Comparison of ENCODE assay signal across 8 mouse cellular contexts in genomic region chr9:64016648-64017400, GRCm38 (mm10). TPM values are rescaled to one million over a fixed set of nuclear protein-coding genes. Genes with fewer than 3 reads are reported as not detected.
DNase-seq lines count a peak whose midpoint lies in the region; ATAC-seq lines count a peak whose summit lies in the region.

No protein-coding gene starts in this region.

- 1% methylated on average over 25 of the region's 25 CpGs for WGBS in lung, embryonic 16.5 days

- peak overlapping the region; percentile 85 for H3K4me3 ChIP-seq in lung, embryonic 16.5 days (ENCODE audit: low read length)

- 0 out of 2 replicates have a peak, but pooled peaks have one; percentile 6 for ATAC-seq in lung, embryonic 16.5 days (ENCODE audit: low read depth)

- no peaks in the 10 kb centered on the region for H3K27me3 ChIP-seq in lung, embryonic 16.5 days (ENCODE audit: control insufficient read depth, insufficient read depth, low read depth, low read length)

- H3K36me3 ChIP-seq in lung, embryonic 16.5 days (ENCODE audit: control insufficient read depth, insufficient read depth, low read length) = peaks cover 17% of the 10 kb centered on the region

- H3K4me1 ChIP-seq in lung, embryonic 16.5 days (replicated peaks; ENCODE audit: control insufficient read depth, insufficient read depth, low read length) = peaks cover 28% of the 10 kb centered on the region

- no peaks in the 10 kb centered on the region for H3K9me3 ChIP-seq in lung, embryonic 16.5 days (ENCODE audit: control insufficient read depth, low read length)

- peak; percentile 67 to 75 for DNase-seq in cerebellum, postnatal 10 days
- DNase-seq in cerebellum, adult 11-12 months = no peak
- peak; percentile 90 for DNase-seq in embryo, embryonic 11 days
- DNase-seq in heart, adult 9 months (ENCODE audit: low spot score in 2 of 2) = peak; percentile 49 to 62
- DNase-seq in kidney, adult 9 months = peak; percentile 49
- DNase-seq in skeletal muscle tissue, adult 2 months (ENCODE audit: low read depth, low spot score) = peak; percentile 42
- no peak for DNase-seq in cerebellum, adult 9-10 months

- H3K9ac ChIP-seq in lung, embryonic 16.5 days (ENCODE audit: low read length) = peak overlapping the region; percentile 95

- H3K27ac ChIP-seq in lung, embryonic 16.5 days (ENCODE audit: low read length) = peak overlapping the region; percentile 98

- H3K4me2 ChIP-seq in lung, embryonic 16.5 days (ENCODE audit: low read depth, low read length) = peak overlapping the region; percentile 88

RNA-seq across cellular contexts. Expression of gene Smad6, which starts 5.0 kb away (rescaled TPM):
- 6.8 and 8.6 TPM in 2 replicates for polyA plus RNA-seq in lung, embryonic 16.5 days (2015; fragmentation: Nextera tagmentation; extraction: Ambion mirVana)

Comparison
In these comparisons a context has a peak if more than half of its experiments do, and no peak if none do; other contexts are left out.
1. DNase-seq: peak in cerebellum, postnatal 10 days (2 of 2), embryo, embryonic 11 days (single experiment), heart, adult 9 months (2 of 2), kidney, adult 9 months (single experiment) and skeletal muscle tissue, adult 2 months (single experiment); none in cerebellum, adult 11-12 months (single experiment) and cerebellum, adult 9-10 months (single experiment).